16 mouse cellular contexts compared by ENCODE assay signal in the genomic region with DNA sequence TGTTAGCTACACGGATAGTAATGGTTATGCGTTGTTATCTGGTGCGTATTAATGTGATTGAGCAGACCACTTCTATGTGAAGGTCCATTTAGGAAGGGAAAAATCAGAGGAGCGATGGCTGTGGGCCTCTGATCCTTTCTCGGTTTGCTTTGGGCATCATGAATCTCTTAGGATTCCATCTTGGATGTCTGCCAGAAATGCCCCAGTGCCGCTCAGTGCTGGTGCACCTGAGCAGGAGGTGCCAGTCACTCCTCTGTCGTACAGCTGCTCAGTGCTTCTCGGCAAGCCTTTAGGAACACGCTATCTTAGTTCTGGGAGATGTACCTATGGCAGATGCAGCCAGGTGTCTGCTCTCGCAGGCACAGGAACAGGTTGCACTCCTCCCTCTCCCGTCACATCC. TPM values are rescaled to one million over a fixed set of nuclear protein-coding genes. Genes with fewer than 3 reads are reported as not detected.
DNase-seq lines count a peak whose midpoint lies in the region; ATAC-seq and TF ChIP-seq lines count a peak whose summit lies in the region.
"Had no signal": no experiment of that assay in that cellular context is flagged by ENCODE, and none has a peak within 500 bp of the region (broad histone marks: within the 10 kb centered on the region; RNA-seq: fewer than 3 reads in every experiment).

No protein-coding gene starts in this region.

- ATAC-seq in embryonic facial prominence, embryonic 14.5 days (ENCODE audit: low read depth), result no peak
- no peak for ATAC-seq in lung, embryonic 14.5 days (ENCODE audit: insufficient read depth)
- ATAC-seq: midbrain, embryonic 15.5 days had no signal

- WGBS in embryonic facial prominence, embryonic 14.5 days, result 81% methylated on average over 11 of the region's 11 CpGs
- WGBS in embryonic facial prominence, embryonic 10.5 days, result 94% methylated on average over 11 of the region's 11 CpGs
- 75% methylated on average over 11 of the region's 11 CpGs for WGBS in lung, embryonic 14.5 days

- intact Hi-C loops in left cerebral cortex, postnatal 4 days (cut with DNase I), result no loop called here

- no peak overlapping the region for H3K9ac ChIP-seq in embryonic facial prominence, embryonic 14.5 days (ENCODE audit: low read depth, low read length)
- no peak overlapping the region for H3K9ac ChIP-seq in lung, embryonic 14.5 days
- H3K9ac ChIP-seq: embryonic facial prominence, embryonic 15.5 days; hindbrain, embryonic 12.5 days; midbrain, embryonic 15.5 days had no signal

- H3K4me2 ChIP-seq in embryonic facial prominence, embryonic 14.5 days (ENCODE audit: low read depth, low read length), result no peak overlapping the region
- H3K4me2 ChIP-seq in lung, embryonic 14.5 days, result no peak overlapping the region
- H3K4me2 ChIP-seq: embryonic facial prominence, embryonic 15.5 days; midbrain, embryonic 15.5 days had no signal

- H3K4me1 ChIP-seq in embryonic facial prominence, embryonic 14.5 days (ENCODE audit: control insufficient read depth, insufficient read depth, low read length), result peaks cover 13% of the 10 kb centered on the region
- peaks cover 42% of the 10 kb centered on the region for H3K4me1 ChIP-seq in embryonic facial prominence, embryonic 10.5 days
- peaks cover 12% of the 10 kb centered on the region; the same call in 1 of the 2 replicates for H3K4me1 ChIP-seq in lung, embryonic 14.5 days (ENCODE audit: insufficient read depth)

- H3K9me3 ChIP-seq in embryonic facial prominence, embryonic 14.5 days (ENCODE audit: control insufficient read depth, low read length), result peaks cover 5% of the 10 kb centered on the region; the same call in 1 of the 2 replicates
- no peaks in the 10 kb centered on the region for H3K9me3 ChIP-seq in embryonic facial prominence, embryonic 10.5 days
- no peaks in the 10 kb centered on the region for H3K9me3 ChIP-seq in lung, embryonic 14.5 days (ENCODE audit: low read depth, low read length)
- H3K9me3 ChIP-seq: embryonic facial prominence, embryonic 15.5 days; forebrain, embryonic 10.5 days; hindbrain, embryonic 12.5 days; midbrain, embryonic 15.5 days had no signal

- H3K27ac ChIP-seq in embryonic facial prominence, embryonic 14.5 days (replicated peaks; ENCODE audit: low read depth, low read length), result no peak overlapping the region
- no peak overlapping the region for H3K27ac ChIP-seq in embryonic facial prominence, embryonic 10.5 days (replicated peaks)
- H3K27ac ChIP-seq in lung, embryonic 14.5 days (ENCODE audit: low read depth), result no peak overlapping the region
- H3K27ac ChIP-seq: embryonic facial prominence, embryonic 15.5 days; forebrain, embryonic 10.5 days; hindbrain, embryonic 12.5 days; midbrain, embryonic 15.5 days had no signal

- no peaks in the 10 kb centered on the region for H3K27me3 ChIP-seq in embryonic facial prominence, embryonic 14.5 days (replicated peaks; ENCODE audit: control insufficient read depth, insufficient read depth, low read length)
- H3K27me3 ChIP-seq in embryonic facial prominence, embryonic 10.5 days (replicated peaks; ENCODE audit: low read depth, poor library complexity, severe bottlenecking), result no peaks in the 10 kb centered on the region
- H3K27me3 ChIP-seq in lung, embryonic 14.5 days (ENCODE audit: insufficient read depth, low read length), result no peaks in the 10 kb centered on the region
- H3K27me3 ChIP-seq: embryonic facial prominence, embryonic 15.5 days; hindbrain, embryonic 12.5 days; midbrain, embryonic 15.5 days had no signal

- no peak for TF ChIP-seq CTCF in lung, embryonic 14.5 days (IDR thresholded peaks at IDR 0.05; ENCODE audit: low read depth)

- H3K36me3 ChIP-seq in embryonic facial prominence, embryonic 14.5 days (ENCODE audit: control insufficient read depth, insufficient read depth, low read length), result peaks cover 4% of the 10 kb centered on the region; the same call in 1 of the 2 replicates
- H3K36me3 ChIP-seq in embryonic facial prominence, embryonic 10.5 days (replicated peaks), result peaks cover 36% of the 10 kb centered on the region; the same call in 1 of the 2 replicates
- H3K36me3 ChIP-seq in lung, embryonic 14.5 days (ENCODE audit: insufficient read depth), result peaks cover 12% of the 10 kb centered on the region
- H3K36me3 ChIP-seq: embryonic facial prominence, embryonic 15.5 days; hindbrain, embryonic 12.5 days; midbrain, embryonic 15.5 days had no signal

- no peak overlapping the region for H3K4me3 ChIP-seq in embryonic facial prominence, embryonic 14.5 days (ENCODE audit: low read depth, low read length)
- no peak overlapping the region for H3K4me3 ChIP-seq in embryonic facial prominence, embryonic 10.5 days
- H3K4me3 ChIP-seq in lung, embryonic 14.5 days (ENCODE audit: low read depth, low read length), result no peak overlapping the region
- H3K4me3 ChIP-seq: embryonic facial prominence, embryonic 15.5 days; forebrain, embryonic 10.5 days; hindbrain, embryonic 12.5 days; midbrain, embryonic 15.5 days had no signal

- peak; percentile 31 for DNase-seq in embryonic facial prominence, embryonic 14.5 days (ENCODE audit: low spot score)
- no peak for DNase-seq in embryonic facial prominence, embryonic 10.5 days (ENCODE audit: low spot score)
- peak; percentile 45 for DNase-seq in lung, embryonic 14.5 days
- DNase-seq in lung, adult 18-20 months, result no peak
- peak; percentile 43 to 54 for DNase-seq in cerebellum, postnatal 25 days
- peak; percentile 32 to 47 for DNase-seq in kidney, postnatal 4 days
- DNase-seq in left cerebral cortex, postnatal 4 days, result no peak
- DNase-seq in thymus, postnatal 0 days (ENCODE audit: low spot score), result no peak
- DNase-seq: adrenal gland, postnatal 10 days; gastrocnemius, postnatal 14 days; lung, adult 2 months; thymus, adult 18-20 months had no signal

RNA-seq across cellular contexts. Expression of gene Zbed3, which starts 5.4 kb away (rescaled TPM):
- polyA plus RNA-seq in embryonic facial prominence, embryonic 14.5 days (2014; fragmentation: Nextera tagmentation; extraction: Ambion mirVana), result 48.4 and 63.6 TPM in 2 replicates
- 61.0 and 68.3 TPM in 2 replicates for polyA plus RNA-seq in embryonic facial prominence, embryonic 10.5 days (2016; fragmentation: Nextera tagmentation; extraction: Ambion mirVana)
- polyA plus RNA-seq in lung, embryonic 14.5 days (2014; fragmentation: Nextera tagmentation; extraction: Ambion mirVana), result 73.5 and 74.9 TPM in 2 replicates
- 10 to 100 TPM; 17.4 to 20.0 TPM for total RNA-seq in left cerebral cortex, postnatal 4 days (2021)
- polyA plus RNA-seq in thymus, postnatal 0 days (2015; fragmentation: Nextera tagmentation; extraction: Ambion mirVana), result 31.6 and 32.4 TPM in 2 replicates

RNA-seq across cellular contexts. Expression of gene Aggf1, which starts 46.4 kb away (rescaled TPM):
- 30.2 and 33.4 TPM in 2 replicates for polyA plus RNA-seq in embryonic facial prominence, embryonic 14.5 days (2014; fragmentation: Nextera tagmentation; extraction: Ambion mirVana)
- 38.0 and 38.1 TPM in 2 replicates for polyA plus RNA-seq in embryonic facial prominence, embryonic 10.5 days (2016; fragmentation: Nextera tagmentation; extraction: Ambion mirVana)
- 32.2 and 35.7 TPM in 2 replicates for polyA plus RNA-seq in lung, embryonic 14.5 days (2014; fragmentation: Nextera tagmentation; extraction: Ambion mirVana)
- total RNA-seq in left cerebral cortex, postnatal 4 days (2021), result 10 to 100 TPM; 38.1 to 39.8 TPM
- polyA plus RNA-seq in thymus, postnatal 0 days (2015; fragmentation: Nextera tagmentation; extraction: Ambion mirVana), result 36.3 and 36.8 TPM in 2 replicates

Comparison
In these comparisons a context has a peak if more than half of its experiments do, and no peak if none do; other contexts are left out.
1. DNase-seq: peak in embryonic facial prominence, embryonic 14.5 days (single experiment), lung, embryonic 14.5 days (single experiment), cerebellum, postnatal 25 days (2 of 2) and kidney, postnatal 4 days (2 of 2); none in embryonic facial prominence, embryonic 10.5 days (single experiment), lung, adult 18-20 months (0 of 2), left cerebral cortex, postnatal 4 days (single experiment) and thymus, postnatal 0 days (single experiment).